Mouse (Mus musculus): ENCODE results near the gene Gm44511. TPM values are rescaled to one million over a fixed set of nuclear protein-coding genes. Genes with fewer than 3 reads are reported as not detected.
"Not testable (repeated sequence)": the region's sequence is repeated elsewhere in the genome, so short reads cannot be mapped to it uniquely, and the experiment has no call there.

The Gm44511 gene
- polyA plus RNA-seq, 1 experiment from 2014 or later, result not detected

DNA sequence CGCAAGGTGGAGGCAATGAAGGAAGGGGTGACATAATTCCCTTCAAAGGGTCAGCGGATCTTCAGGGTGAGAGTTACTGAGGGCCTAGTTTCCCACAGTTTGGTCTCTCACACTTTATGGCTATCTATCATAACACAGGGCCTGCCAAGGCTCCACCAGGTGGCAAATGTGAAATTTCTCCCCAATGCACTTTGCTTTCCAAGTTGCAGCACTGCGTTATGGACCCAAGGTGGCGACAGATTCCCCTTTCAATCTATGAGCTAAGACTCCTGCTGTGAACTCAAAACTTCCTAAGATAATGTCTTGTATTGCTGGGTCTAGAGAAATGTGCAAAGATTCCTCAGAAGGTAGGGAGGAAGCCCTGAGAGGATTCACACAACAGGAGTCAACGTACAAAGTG lies 17.6 kb downstream of the Gm44511 start:
- H3K9me3 ChIP-seq, result no peaks in the 10 kb centered on the region; the same call in 1 of the 2 replicates
- no peak overlapping the region for H3K4me2 ChIP-seq
- no peak for ATAC-seq (ENCODE audit: insufficient number of reproducible peaks, insufficient read depth, low FRiP score, low TSS enrichment, low read depth)
- H3K4me1 ChIP-seq, result no peaks in the 10 kb centered on the region
- no peak overlapping the region for H3K9ac ChIP-seq
- no peaks in the 10 kb centered on the region for H3K27me3 ChIP-seq
- H3K36me3 ChIP-seq, result no peaks in the 10 kb centered on the region
- no peak overlapping the region for H3K4me3 ChIP-seq
- WGBS, result 85% methylated on average over 5 of the region's 5 CpGs
- H3K27ac ChIP-seq, result no peak overlapping the region

GRCm38 (mm10) chr6:128807021-128807420 lies 19.1 kb downstream of the Gm44511 start:
- ATAC-seq (ENCODE audit: insufficient number of reproducible peaks, insufficient read depth, low FRiP score, low TSS enrichment, low read depth), result no peak
- H3K9ac ChIP-seq, result no peak overlapping the region
- no peaks in the 10 kb centered on the region for H3K4me1 ChIP-seq
- H3K27ac ChIP-seq, result no peak overlapping the region
- H3K27me3 ChIP-seq, result no peaks in the 10 kb centered on the region
- H3K36me3 ChIP-seq, result no peaks in the 10 kb centered on the region
- no peaks in the 10 kb centered on the region; the same call in 1 of the 2 replicates for H3K9me3 ChIP-seq
- WGBS, result 69% methylated on average over 3 of the region's 3 CpGs
- H3K4me3 ChIP-seq, result no peak overlapping the region
- no peak overlapping the region for H3K4me2 ChIP-seq

DNA sequence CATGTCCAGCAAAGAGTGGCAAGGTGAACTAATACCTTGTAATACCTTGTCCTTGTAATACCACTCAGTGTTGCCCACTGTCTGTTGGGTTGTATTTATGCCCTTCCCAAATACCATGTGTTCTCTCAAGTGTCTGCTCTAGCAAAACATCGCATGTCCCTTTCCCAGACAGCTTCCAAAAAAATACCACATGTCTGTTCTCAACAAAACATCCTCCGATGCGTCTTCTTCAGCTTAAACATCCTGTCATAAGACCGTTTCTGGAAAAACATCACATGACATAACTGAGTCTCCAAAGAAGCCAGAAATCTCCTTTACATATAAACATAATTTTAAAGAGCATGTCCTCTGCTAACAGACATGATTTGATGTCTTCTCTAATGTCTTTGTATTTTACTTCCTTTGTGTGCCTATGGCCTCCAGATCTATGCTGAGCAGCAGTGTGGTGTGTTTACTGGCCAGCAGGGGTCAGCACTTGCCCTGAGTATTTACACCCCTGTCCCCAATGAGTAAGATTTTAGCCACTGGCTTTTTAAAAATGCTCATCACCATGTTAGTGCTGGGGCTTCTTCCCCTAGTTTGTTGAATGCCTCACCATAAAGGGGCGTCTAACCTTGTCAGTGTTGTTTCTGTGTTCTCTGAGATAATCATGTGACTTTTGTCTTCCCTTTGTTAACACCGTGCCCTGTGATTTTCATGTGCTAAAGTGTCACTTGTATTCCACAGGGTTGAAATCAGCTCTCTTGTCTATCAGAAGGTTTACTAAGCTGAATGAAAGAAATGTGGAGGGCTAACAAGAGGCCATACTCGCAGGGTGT lies 21.1 kb downstream of the Gm44511 start:
- not testable (repeated sequence) for H3K27me3 ChIP-seq; H3K4me2 ChIP-seq; ATAC-seq (ENCODE audit: insufficient number of reproducible peaks, insufficient read depth, low FRiP score, low TSS enrichment, low read depth); H3K4me1 ChIP-seq; H3K4me3 ChIP-seq; H3K27ac ChIP-seq; H3K9ac ChIP-seq; H3K36me3 ChIP-seq; H3K9me3 ChIP-seq
- 64% methylated on average over 7 of the region's 7 CpGs for WGBS

GRCm38 (mm10) chr6:128802999-128803857 lies 22.9 kb downstream of the Gm44511 start:
- Histone ChIP-seq H3K36me3 (no peaks in the 10 kb centered on the region), H3K9ac (peak overlapping the region; percentile 72), H3K9me3 (no peaks in the 10 kb centered on the region; the same call in 1 of the 2 replicates), H3K4me3 (peak overlapping the region; percentile 52), H3K4me2 (peak overlapping the region; percentile 63), H3K27me3 (no peaks in the 10 kb centered on the region), H3K4me1 (peaks cover 1% of the 10 kb centered on the region; the same call in 1 of the 2 replicates), H3K27ac (peak overlapping the region; percentile 81)
- 8% methylated on average over 26 of the region's 26 CpGs for WGBS
- ATAC-seq (ENCODE audit: insufficient number of reproducible peaks, insufficient read depth, low FRiP score, low TSS enrichment, low read depth), result peak; percentile 92

GRCm38 (mm10) chr6:128802557-128802956 lies 23.6 kb downstream of the Gm44511 start:
- H3K4me2 ChIP-seq, result peak overlapping the region; percentile 63
- no peaks in the 10 kb centered on the region for H3K27me3 ChIP-seq
- H3K9me3 ChIP-seq, result no peaks in the 10 kb centered on the region
- H3K4me1 ChIP-seq, result peaks cover 8% of the 10 kb centered on the region
- H3K36me3 ChIP-seq, result no peaks in the 10 kb centered on the region
- peak overlapping the region; percentile 52 for H3K4me3 ChIP-seq
- H3K9ac ChIP-seq, result peak overlapping the region; percentile 72
- peak; percentile 28 for ATAC-seq (ENCODE audit: insufficient number of reproducible peaks, insufficient read depth, low FRiP score, low TSS enrichment, low read depth)
- 6% methylated on average over 10 of the region's 10 CpGs for WGBS
- peak overlapping the region; percentile 81 for H3K27ac ChIP-seq

DNA sequence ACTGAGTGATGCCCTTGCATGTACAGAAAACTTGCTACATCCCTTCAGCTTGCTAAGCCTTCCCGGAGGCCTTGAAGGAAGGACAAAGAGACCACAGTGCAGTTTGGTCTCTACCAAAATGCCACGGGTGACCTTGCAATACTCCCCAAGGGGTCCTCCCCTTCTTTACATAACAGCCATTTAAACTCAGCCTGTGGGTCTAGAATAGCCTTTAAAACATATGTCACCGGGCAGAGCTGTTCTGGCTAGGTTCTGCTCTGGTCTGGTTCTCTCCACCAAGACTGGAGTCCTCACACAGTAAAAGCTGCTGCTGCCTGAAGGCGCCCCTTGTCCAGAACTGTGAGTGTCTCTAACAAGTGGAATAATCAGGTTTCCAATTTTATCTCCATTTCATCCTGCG lies 25.4 kb downstream of the Gm44511 start:
- H3K4me1 ChIP-seq; H3K36me3 ChIP-seq; H3K4me2 ChIP-seq; H3K27ac ChIP-seq; H3K9ac ChIP-seq; H3K4me3 ChIP-seq; H3K27me3 ChIP-seq; H3K9me3 ChIP-seq; ATAC-seq (ENCODE audit: insufficient number of reproducible peaks, insufficient read depth, low FRiP score, low TSS enrichment, low read depth): not testable (repeated sequence)
- 66% methylated on average over 5 of the region's 5 CpGs for WGBS

- H3K27ac ChIP-seq, result no peak overlapping the region
- H3K4me1 ChIP-seq, result peaks cover 10% of the 10 kb centered on the region
- no peaks in the 10 kb centered on the region for H3K27me3 ChIP-seq
- H3K36me3 ChIP-seq, result no peaks in the 10 kb centered on the region
- no peak for ATAC-seq (ENCODE audit: insufficient number of reproducible peaks, insufficient read depth, low FRiP score, low TSS enrichment, low read depth)
- H3K9ac ChIP-seq, result peak overlapping the region; percentile 61
- H3K9me3 ChIP-seq, result no peaks in the 10 kb centered on the region
- WGBS, result 19% methylated on average over 7 of the region's 7 CpGs
- H3K4me2 ChIP-seq, result peak overlapping the region; percentile 58
- H3K4me3 ChIP-seq, result peak overlapping the region; percentile 62
Measured at GRCm38 (mm10) chr6:128799896-128800270, 26.2 kb downstream of the Gm44511 start.

GRCm38 (mm10) chr6:128799144-128799895 lies 26.8 kb downstream of the Gm44511 start:
- not testable (repeated sequence) for H3K9me3 ChIP-seq, H3K27me3 ChIP-seq, H3K4me1 ChIP-seq, H3K36me3 ChIP-seq
- peak overlapping the region; percentile 69 for H3K4me2 ChIP-seq
- H3K27ac ChIP-seq, result peak overlapping the region; percentile 91
- peak overlapping the region; percentile 62 for H3K4me3 ChIP-seq
- under 1% methylated on average over 49 of the region's 49 CpGs for WGBS
- peak overlapping the region; percentile 73 for H3K9ac ChIP-seq
- ATAC-seq (ENCODE audit: insufficient number of reproducible peaks, insufficient read depth, low FRiP score, low TSS enrichment, low read depth), result peak; percentile 78

DNA sequence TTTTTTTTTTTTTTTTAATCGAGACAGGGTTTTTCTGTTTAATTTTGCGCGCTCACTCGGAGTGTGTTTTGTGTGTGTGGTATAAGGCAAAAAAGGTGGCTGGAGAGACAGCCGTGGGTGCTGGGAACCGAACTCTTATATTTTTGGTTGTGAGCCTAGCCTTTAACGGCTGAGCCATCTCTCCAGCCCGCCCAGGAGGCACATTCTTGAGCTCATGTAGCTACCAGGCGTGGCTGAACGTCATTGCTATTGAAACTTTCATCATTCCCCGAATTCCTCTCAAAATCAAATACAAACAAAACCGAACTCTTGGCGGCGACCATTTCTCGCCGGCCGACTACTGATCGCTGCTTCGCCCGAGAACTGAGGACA lies 27.4 kb downstream of the Gm44511 start:
- H3K9ac ChIP-seq, result peak overlapping the region; percentile 73
- H3K27me3 ChIP-seq, H3K36me3 ChIP-seq, H3K4me1 ChIP-seq, H3K9me3 ChIP-seq: not testable (repeated sequence)
- peak overlapping the region; percentile 69 for H3K4me2 ChIP-seq
- H3K27ac ChIP-seq, result peak overlapping the region; percentile 91
- WGBS, result under 1% methylated on average over 20 of the region's 20 CpGs
- ATAC-seq (ENCODE audit: insufficient number of reproducible peaks, insufficient read depth, low FRiP score, low TSS enrichment, low read depth), result peak; percentile 28
- peak overlapping the region; percentile 62 for H3K4me3 ChIP-seq

DNA sequence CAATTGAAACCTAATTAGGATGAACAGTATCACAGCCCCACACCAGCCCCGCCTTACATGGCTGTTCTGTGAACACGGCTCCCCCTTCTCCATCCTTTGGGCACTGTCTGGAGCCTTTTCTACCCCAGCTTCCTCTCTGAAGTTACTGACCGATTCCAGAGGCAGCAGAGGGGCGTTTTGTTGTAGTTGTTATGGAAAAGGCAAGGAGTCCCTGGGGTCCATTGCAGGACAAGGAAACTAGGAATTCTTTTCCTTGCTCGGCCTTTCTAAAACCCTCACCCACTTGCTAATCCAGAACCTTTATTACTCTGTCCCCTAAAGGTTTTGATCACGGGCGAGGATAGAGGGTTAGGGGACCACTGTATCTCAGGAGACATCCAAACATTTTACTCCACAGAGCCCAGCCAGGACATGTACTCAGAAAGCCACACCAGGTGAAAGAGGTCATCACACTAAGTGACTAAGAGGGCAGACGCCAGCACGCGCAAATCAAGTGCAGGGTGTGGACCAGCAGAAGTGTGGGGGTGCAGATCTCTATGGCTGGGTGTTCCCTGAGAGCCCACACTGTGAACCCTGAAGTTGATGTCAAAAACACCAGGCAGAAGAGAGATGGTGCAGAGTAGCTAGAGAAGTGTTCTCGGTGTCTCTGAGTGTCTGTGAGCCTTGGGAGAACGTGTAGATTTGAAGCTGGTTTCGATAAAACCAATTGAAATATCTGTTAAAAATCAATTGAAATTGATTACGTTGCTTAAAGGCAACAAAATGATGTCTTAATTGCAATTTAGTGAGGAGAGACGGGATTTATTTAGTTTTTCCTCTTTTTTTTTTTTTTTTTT lies 28.0 kb downstream of the Gm44511 start:
- peak overlapping the region; percentile 69 for H3K4me2 ChIP-seq
- H3K9ac ChIP-seq, result peak overlapping the region; percentile 67
- H3K9me3 ChIP-seq, result no peaks in the 10 kb centered on the region
- 12% methylated on average over 15 of the region's 15 CpGs for WGBS
- H3K27me3 ChIP-seq, result no peaks in the 10 kb centered on the region
- peaks cover 10% of the 10 kb centered on the region for H3K4me1 ChIP-seq
- peak overlapping the region; percentile 62 for H3K4me3 ChIP-seq
- peak overlapping the region; percentile 11; the same call in 1 of the 2 replicates for H3K27ac ChIP-seq
- no peak for ATAC-seq (ENCODE audit: insufficient number of reproducible peaks, insufficient read depth, low FRiP score, low TSS enrichment, low read depth)
- H3K36me3 ChIP-seq, result no peaks in the 10 kb centered on the region

Measured in embryonic facial prominence, embryonic 13.5 days (tissue).